Mouse (Mus musculus) adrenal gland, adult 2 months (tissue): ENCODE data around the gene 1700016C15Rik. TPM values are rescaled to one million over a fixed set of nuclear protein-coding genes. Genes with fewer than 3 reads are reported as not detected.

ENCODE experiments used
- DNase-seq: peaks from one replicate; pipeline ENCODE4 v3.0.0; 2021
- polyA plus RNA-seq: library from polyadenylated mRNA; depleted of rRNA; stranded (reverse); fragments of >200 nt; gene quantifications from 2 replicates; pipeline ENCODE4 v1.2.3, GENCODE M21; 2012
- total RNA-seq, 2 experiments: library from RNA; stranded (reverse); gene quantifications; 2 replicates each; pipeline ENCODE4 v1.2.3; 2021

1700016C15Rik gene
- total and polyA plus RNA-seq, 3 experiments, result not detected

DNA sequence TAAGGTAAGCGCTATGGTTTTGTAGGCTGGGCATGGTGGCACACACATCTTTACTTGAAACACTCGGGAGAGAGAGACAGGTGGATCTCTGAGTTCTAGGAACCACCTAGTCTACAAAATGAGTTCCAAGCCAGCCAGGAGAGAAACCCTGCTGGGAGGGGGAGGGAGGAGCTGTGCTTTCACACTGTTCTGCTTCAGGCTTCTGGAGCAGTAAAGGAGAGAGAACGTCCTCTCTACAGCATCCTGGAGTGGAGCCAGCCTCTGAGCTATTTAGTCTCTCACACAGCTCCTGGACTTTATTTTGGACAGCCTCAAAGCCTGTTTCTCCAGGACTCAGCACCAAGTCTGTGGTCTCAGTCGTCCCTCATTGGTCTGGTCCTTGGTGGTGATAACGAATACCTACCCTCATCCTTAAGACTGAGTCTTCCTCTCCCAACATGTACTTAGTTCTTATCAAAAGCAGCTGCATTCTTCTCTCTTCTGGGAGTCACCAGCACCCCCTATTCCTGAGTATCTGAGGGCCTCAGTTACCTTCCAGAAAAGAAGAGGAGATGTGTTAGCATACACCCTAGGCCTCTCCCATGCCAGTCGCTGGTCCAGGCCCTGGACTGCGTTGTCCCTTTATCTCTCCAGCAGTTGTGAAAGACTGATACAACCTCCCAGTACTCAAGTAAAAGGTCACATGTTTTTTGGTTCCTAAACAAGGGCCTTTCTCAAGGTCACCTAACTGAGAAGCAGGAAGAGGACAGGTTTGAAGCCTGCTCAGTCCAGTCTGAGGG is 12.4 kb upstream of the 1700016C15Rik start:
- DNase-seq, result no peak

DNA sequence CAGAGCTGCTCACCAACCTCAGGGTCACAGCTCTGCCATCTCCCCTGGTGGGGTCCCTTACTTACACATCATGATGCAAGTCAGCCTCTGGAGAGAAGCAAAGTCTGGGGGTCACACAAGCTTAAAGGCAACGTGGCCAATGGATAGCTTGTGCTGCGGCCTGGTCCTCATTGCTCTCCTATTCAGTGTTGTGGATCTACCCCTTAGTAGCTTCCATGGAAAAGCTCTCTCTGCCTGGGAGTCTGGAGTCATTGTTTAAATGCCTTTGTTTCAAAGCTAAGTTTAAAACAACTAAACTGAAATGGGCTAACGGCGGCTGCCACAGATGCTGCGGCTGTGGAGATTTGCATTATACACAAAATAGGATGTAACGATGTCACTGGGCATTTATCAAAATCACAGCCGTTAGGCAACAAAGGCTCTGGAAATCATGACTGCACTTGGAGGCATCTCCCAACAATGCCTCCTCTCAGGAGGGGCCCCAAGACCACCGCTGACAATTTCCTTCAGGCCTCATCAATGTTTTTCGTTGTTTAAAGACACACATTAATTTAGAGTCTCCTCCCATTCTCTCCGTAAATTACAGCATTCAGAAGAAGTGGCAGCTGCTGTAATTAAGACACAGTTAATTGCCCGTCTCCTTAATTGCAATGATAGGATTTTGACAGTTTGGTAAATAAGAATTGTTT is 11.1 kb upstream of the 1700016C15Rik start:
- DNase-seq, result no peak

DNA sequence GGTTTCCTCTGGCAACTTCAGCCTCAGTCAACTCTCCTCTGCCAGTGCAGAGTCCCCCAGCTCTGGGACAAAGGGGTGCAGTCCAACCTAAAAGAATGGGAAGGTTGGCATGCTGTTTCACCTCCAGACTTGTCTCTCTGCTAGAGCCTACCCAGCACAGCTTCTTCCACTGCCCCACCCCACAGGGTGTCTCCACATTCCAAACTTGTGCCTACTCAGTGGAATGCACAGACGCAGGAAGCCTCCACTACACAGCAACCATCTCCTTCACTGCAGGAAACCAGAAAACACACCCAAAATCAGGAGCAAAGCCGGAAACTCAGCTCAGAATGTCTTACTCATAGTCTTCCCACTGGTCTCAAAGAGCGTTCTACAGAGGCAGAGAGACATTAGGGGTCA is 10.6 kb upstream of the 1700016C15Rik start:
- DNase-seq, result no peak

DNA sequence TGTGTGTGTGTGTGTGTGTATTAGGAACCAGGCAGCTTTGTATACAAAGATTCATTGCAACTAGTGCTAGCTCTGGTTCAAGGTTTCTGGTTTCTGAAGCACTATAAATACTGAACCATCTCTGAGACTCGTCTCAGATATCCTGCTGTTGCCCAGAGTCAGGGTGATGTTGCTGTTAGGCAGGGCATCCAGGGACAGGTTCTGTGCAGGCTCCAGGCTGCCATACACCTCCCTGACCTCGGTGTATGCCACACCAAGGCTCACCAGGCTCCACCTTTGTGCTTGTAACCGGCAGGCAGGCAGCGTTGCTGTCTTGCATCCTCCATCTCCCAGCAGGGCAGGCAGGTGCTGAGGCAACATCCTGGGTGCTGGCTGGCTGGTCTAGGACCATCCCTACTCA is 5.8 kb upstream of the 1700016C15Rik start:
- no peak for DNase-seq

DNA sequence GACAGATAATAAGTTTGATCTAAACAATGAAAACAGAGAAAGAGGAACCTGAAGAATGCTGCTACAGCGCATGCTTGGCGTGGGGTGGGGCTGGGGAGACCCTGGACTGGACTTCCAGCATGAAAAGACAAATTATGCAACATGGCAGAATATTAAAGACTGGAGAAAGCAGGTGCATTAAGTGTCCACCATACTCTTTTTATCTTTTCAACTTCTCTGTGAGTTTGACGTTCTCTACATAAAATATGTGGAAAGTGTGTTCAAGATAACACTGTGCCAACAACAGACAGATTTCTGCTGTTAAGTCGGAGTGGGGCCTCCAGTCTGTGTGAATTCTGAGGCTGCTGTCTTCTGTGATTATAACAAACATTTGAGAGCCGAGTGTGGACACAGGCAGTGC is 2.7 kb upstream of the 1700016C15Rik start:
- no peak for DNase-seq

DNA sequence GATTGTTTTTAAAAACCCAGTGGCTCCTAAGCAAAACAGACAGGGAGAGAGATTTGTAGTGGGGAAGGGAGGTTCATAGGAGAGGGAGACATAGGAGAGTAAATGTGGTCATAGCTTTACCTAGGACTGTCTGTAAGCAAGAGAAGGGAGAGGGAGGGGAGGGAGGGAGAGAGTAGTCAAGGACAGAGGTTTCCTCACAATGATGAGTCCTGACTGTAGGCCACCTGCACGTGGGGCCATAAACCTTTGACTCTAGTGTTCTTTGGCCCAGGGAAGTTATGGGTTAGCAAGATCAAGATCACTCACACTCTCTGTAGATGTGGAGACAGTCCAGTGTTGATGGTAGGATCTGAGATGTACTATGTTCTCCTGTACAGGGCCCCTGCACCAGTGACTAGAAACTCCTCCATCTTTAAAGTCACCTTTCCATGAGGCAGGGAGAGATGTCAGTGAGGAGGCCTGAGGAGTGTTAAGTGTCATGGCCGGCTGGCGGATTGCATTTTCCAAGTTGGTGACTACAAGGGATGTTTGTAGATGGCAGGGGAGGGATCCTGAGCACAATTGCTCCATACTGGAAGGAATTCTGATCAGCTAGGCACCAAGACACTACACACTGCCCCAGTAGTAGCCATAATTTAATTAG is 1.6 kb upstream of the 1700016C15Rik start:
- no peak for DNase-seq

DNA sequence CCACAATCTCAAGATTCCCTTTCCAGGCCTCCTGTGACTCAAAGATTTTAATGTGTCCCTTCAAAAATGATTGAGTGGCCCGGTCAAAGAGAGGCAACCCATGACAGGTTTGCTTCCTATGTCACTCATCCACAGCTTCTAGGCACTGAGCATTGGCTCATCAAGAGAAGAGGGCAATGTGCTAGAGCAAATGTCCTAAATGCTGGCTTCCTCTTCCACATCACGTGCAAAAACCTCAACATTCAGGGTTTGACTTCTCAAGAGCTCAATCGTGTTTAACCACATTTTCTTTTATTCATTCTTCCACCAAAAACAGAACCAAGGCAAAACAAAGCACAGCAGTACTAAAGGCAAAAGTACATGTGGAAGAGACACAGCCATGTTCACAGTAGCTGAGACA is 2.4 kb downstream of the 1700016C15Rik start:
- no peak for DNase-seq

DNA sequence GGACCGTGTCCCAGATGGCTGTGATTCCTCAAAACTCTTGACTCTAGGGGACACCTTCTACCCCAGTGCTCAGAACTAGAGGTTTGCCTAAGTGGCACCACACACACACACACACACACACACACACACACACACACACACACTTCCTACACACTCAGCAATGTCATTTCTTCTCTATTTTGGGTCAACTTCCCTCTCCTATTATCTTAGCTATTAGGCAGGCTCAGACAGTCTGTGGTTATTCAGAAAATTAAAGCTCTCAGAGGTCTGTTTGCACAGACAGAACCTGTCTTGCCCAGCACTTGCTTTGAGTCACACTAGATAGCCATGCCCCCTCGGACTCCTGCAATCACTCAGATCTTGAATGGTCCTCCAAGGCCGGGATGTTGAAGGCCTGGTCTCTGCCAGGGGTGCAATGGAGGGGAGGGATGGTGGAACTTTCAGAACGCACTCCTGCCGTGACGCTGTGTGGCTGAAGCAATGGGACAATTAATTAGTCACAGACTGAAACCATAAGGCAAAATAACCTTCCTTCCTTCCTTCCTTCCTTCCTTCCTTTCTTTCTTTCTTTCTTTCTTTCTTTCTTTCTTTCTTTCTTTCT is 8.0 kb downstream of the 1700016C15Rik start:
- no peak for DNase-seq

DNA sequence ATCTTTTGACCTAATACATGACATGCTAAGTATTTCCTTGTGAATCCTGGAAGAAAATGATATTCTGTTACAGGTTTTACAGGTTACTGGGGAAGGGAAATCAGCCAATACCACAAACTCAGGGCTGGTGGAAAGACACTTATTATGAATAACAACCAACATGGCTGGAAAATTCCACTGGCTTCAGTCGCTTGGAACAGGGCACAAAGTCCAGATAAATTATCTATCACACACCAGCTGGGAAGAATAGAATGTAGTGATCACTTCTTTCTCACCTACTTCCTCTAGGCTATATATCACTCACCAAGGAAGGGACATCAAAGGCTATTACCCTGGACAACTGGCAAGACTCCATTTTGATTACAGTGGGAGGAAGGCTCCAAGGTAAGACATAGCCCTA is 11.1 kb downstream of the 1700016C15Rik start:
- DNase-seq, result no peak

DNA sequence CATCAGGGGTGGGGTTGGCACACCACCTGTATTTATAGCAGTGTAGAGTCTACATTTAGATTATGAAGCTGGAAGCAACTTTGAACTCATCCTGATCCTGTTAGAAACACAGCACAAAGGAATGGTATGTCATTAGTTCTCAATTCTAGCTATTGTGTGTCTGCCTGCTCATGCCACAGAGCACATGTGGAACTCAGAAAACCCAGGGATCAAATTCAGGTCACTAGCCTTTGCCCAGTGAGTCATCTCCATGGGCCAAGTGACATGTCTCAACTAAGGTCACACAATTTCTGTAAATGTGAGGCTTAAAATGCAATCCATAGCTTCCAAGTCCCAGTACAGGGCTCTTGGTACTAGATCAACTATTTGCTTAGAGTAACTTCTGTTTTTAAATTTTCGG is 12.5 kb downstream of the 1700016C15Rik start:
- peak; percentile 38 for DNase-seq

DNA sequence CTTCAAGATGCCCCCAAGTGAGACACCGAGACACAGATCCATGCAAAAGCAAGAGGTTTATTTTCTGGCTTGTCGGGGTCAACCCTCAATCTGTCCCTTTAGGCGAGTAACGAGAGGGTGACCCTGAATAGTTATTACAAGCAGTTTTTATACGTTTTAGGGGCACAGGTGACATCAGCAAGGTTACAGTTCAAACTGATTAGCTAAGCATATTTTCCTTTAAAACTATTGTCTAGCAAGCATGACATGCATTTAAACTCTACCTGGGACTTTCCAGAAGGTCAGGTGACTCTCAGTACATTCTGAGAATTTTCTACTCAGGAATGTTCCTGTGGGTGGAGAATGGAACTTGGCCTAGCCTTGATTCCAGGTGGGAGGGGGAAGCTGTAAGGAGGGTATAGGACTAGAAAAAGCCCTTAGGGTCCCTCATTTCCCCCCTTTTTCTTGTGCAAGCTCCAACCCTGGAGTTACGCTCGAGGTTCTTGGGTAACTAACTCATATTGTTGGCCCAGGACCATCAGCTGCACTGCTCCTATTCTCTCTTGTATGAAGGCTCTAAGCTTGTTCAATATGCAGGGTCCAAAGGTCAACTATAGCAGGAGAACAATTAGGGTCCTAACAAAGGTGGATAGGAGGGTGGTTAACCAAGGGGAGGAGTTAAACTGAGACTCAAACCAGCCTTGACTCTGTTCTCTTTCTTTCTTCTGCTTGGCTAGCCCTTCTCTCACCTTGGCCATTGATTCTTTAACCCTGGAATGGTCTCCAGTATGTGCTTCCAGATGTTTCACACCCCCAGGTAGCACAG is 15.1 kb downstream of the 1700016C15Rik start:
- no peak for DNase-seq

DNA sequence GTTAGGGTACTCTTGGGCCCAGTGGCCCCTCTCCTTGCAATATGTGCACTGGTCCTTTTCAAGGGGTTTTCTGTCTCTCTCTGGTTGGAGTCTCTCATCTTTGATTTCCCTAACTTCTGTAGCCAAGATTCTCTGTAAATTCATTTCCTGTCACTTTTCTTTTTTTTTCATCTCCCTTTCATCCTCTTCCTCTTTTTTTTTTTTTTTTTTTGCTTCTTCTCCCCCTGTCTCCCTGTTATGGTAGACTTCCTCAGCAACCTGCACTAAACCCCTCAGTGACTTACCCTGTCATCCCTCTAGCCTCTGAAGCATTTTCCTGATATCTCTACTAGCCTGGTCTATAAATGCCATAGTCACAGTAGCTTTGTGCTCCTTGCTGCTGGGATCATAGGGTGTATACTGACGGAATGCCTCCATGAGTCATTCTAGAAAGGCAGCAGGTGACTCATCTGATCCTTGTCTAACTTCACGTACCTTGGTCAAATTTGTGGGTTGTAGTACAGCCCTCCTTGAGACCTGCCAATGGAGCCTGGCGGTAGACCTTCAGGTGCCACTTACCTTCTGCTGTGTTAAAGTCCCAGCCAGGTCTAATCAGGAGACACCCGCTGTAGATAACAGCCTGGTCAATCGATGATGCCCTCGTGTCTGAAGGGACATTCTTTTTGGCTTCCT is 18.4 kb downstream of the 1700016C15Rik start:
- no peak for DNase-seq

DNA sequence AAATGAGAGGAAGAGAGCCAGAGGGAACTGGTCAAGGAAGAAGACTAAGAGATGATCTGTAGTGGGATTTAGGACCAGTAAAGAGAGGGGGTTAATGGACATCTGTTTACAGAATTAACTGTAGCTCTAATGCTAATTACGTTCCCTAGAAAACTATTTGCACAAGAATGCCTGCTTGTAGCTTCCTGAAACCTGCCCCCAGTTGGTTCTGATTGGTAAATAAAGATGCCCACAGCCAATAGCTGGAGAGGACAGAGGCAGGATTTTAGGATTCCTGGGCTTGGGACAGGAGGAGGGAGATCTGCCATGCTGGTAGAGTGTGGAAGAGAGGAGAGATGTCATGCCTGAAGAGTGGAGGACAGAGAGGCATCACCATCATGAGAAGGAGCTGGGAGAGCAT is 23.9 kb downstream of the 1700016C15Rik start:
- DNase-seq, result no peak

DNA sequence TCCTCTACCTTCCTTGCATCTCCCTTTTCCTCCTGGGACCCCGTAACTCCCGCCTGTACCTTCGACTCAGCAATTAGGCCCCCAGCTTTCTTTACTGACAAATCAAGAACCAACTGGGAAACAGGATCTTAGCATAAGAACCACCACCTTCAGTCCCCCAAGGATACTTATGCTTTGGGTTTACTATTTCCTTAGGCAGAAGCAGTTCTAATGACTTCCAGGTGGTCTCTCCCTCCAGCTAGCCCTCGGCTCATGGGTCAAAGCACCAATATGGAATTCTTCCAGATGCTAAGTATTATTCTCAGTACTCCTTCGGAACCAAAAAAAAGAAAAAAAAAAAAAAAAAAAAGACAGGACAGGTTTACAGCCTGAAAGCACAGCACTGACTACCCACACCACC is 27.6 kb downstream of the 1700016C15Rik start:
- no peak for DNase-seq

DNA sequence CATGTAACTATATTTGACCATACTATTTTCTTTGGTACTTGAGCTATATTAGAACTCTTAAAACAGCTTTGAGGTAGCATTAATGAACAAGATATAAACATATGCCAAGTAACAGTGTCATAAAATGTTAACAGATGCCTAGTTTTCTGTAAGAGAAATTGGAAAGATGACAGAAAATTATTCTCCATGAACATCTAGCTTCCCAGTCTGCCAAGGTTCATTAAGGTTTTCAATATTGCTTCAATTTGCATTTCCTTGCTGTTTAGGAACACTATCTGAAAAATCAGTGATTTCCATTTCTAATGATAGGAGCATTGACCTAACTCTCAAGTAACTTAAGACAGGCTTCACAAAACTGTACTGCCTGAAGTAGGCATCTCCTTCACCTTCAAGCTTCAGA is 39.3 kb downstream of the 1700016C15Rik start:
- DNase-seq, result no peak

DNA sequence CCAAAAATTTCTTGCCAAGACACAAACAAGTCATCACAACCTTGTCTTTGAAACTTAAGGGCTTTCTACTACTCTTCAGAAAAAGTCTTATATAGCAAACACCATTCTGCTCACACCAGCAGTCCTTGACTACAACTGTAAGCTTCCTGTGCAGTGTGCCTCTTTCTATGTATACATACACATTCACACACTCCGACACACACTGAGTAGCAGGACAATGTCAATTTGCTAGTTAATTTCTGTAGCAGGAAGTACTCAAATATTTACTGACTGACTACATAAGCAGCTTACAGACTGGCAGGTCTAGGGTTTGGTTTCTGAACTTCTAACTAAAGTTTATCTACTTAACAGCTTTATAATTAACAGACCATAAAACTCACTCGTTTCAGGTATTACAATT is 47.8 kb downstream of the 1700016C15Rik start:
- DNase-seq, result no peak

DNA sequence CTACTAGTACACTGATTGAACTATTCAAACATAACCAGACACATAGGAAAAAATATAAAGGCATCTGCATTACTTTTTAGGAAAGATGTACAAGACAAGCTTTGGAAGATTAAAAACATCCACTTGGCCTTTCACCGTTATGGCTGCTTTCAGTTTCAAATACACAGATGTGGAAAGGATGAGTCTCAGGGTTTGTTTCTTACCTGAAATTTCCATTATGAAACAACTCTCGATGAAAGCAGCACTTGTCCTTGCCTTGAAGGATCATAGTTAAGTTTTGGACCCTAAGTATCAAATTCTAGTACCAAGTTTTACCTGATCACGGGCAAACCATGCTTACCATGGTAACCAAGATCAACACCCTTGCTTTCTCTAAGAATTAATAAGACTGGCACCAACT is 63.2 kb downstream of the 1700016C15Rik start:
- no peak for DNase-seq

DNA sequence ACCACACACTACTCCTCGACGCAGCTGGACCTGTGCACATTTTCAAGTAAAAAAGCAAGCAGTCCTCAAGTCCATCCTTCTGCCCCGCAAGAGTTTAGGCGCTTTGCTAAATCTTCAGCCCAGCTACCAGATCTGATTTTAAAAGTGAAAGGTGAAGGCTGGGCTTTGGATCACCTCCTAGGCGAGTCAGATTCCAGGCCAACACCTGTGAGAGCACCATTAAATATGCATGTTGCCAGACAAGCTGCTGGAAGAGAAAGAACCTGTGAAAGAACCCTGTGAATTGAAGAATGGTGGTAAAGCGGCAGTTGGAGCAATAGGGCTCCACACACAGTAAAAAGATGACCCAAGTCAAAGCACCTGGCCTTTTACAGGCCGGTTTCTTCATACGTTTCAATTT is 65.3 kb downstream of the 1700016C15Rik start:
- DNase-seq, result peak; percentile 30

DNA sequence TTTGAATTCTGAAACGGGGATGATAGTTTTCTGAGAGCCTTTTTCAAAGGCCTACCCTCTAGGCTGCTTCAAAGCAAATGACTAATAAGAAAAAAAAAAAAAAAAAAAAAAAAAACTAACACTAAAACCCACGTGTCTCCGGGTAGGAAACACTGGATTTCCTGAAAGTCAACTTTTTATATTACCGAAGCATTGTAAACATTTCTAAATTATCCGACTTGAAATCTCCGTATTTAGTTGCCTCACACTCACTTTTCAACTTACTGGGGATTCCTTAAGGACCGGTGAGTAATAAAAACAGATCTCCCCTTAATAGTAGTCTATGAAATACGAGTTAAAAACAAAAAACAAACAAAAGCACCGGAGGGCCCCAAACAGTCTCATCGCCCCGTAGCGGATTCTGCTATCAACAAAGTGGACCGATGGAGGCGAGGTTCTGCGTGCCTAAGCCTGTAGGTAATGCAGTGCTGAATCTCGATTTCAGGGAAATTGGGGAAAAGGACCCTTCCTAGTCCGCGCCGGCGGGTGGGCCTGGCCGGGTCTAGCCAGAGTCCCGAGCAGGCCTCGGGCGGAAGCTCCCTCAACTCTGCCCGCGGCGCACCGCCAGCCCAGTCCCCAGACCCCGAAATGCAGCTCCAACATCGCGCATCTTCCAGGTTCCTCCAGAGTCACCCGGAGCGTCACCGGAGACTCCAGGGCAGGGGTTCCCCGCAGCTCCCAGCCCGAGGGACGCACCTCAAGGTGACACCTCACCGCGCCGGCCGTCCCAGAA is 66.0 kb downstream of the 1700016C15Rik start:
- no peak for DNase-seq

DNA sequence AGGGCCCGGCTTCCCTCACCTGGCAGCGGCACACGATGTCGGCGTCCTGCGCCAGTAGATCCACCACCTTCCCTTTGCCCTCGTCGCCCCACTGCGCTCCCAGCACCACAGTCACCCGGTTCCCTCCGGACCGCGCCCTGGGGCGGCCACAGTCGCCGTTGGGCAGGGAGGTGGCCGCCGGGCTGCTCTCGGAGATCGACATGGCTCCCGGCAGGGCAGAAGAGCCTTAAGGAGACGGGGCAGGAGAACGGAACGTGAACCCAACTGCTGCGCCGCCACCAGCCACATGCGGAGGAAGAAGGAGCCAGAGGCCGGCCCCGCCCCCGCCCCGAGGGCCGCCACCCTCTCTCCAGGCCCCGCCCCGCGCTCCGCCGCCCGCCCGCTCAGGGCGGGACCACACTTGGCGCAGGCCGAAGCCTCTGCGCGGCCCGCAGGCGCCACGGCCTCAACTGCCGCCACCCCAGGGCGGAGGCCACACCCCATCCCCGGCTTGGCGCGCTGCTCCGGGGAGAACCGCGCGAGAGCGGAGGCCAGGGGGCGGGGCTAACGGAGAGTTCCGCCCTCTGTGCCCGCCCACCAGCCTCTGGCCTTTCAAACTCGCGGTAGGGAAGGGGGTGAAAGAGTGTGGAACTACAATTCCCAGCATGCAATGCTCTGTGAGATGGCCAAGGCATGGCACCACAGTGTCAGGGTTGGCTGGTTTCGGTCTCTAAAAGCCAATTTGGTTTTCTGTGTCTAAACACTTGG is 66.8 kb downstream of the 1700016C15Rik start, which contains the start of gene Adss:
Gene Adss, minus strand, starts transcription at position 319 of the 747 bp plus-strand sequence.
- peak; percentile 100 for DNase-seq
